Mouse (Mus musculus): ENCODE data around the gene Sdha.

Gene Sdha

DNA sequence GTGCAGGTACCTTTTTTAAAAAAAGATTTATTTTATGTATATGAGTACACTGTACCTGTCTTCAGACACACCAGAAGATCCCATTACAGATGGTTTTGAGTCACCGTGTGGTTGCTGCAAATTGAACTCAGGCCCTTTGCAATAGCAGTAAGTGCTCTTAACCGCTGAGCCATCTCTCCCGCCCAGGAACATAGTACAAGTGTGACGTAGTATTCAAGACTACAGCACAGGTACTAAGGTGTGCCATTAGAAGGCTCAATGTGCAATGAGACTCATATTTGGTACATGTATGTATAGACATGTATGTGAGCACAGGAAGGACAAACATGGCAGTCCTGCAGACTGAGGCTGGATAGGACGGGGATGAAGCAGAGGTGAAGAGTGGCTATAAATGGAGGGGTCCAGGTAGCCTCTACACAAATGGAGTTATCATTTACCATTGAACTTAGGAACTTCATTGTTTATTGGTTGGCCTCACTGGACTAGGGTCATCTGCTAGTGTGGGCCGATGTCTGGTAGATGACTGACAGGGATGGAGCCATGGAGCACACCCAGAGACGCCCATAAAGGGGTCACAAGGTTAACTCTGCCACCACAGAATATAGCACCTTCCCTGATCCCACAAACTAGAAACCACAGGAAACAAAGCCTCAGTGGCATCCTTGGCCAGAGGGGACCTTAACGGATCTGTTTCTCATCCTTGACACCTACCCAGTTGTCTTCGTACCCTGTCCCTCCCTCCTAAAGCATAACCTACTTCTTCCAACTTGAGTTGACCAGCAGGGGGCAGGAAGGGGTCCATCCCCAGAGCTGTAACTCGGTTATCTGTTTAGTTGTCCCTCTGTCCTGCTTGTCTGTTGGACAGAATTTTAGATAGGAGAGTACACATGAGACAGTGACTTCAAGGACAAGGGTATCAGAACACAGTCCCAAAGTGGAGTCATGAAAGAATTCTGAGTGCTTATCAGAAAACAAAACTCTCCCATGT, 47.7 kb downstream of the Sdha start:
- in situ Hi-C loops (cut with MseI, MboI), result no loop called here

DNA sequence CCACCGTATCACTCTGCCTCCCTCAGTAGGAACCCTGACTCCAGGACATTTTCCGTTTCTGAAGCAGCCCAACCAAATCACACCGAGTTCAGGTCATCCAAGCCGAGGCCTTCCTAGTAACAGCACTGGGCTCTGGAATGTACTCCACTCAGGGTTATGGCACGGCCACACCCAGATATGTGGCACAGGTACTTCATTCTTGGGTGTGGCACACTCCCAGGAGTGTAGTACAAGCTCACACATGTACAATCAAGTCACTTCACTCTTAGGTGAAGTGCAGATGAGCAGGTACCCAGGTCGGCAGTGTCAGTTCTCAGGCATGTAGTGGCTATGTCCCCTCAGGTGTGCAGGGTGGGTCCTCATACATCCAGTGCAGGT, 48.5 kb downstream of the Sdha start:
- in situ Hi-C loops (cut with MseI, MboI), result no loop called here

DNA sequence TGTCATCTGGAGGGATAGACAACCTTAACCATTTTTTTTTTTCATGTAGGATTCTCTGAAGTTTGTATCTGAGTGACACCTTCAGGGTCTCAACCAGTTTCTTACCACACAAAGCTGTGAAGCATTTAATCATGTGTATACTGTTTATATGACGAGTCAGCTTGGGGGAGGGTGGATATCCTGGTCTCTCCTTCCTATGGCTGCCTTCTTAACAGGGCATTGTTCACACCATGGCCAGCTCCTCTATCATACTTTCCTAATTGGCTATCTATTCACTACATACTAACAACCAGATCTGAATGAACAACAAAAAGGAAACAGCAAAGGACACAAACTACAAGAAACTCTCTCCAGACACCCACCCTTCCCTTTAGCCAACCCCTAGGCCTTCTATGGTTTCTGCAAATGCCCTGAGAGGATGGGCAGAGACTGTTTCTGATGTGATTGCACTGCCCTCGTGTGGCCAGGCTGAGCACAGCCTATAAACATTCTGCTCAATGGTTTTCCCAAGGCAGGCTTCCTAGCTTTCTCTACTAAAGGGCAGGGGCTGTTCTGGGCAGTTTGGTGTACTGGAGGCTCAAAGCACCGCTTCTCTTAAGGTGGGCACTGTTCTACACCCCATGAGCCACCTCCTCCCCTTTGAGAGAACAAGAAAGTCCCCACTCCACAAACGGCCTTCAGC, 49.0 kb downstream of the Sdha start:
- in situ Hi-C loops (cut with MseI, MboI), result no loop called here

DNA sequence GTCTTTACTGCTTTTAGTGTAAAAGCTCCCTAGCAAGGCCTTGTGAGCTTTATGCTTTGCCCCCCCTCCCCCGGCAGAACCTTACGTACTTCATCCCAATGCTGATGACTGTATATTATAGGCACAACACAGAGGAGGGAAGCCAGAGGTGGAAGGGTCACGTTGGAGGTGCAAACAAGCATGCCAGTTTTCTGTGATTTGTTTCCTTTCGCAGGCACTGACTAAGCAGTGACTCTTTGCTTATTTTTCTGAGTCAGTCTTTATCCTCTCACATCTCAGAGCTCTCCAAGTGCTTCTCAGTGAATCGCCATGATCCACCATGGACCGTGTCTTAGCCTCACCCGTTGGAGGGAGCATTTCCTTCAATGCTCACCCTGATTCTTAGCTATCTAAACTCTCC, 53.7 kb downstream of the Sdha start:
- in situ Hi-C loops (cut with MseI, MboI), result no loop called here

DNA sequence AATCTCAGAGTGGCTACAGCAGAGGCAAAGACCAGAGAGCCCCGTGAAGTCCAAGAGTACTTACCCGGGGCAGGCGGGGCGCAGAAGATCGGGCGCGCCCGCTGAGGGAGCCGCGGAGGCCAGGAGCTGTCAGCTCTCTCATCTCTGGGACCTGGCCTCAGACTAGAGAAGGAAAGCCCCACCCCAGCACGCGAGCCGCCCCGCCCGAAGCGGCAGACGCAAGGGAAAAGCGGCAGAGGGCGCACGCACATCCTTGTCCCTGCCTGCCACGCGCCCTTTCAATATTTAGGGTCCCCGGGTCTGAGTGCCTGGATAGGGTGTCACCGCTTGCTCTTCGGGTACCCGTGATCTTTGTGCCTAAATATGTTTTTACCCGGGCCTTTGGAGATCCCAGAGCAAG, 57.9 kb downstream of the Sdha start, which contains the start of gene Ahrr:
Gene Ahrr (minus strand): TSS at position 165 of the 400 bp plus-strand sequence.
- in situ Hi-C loops (cut with MseI, MboI), result no loop called here

DNA sequence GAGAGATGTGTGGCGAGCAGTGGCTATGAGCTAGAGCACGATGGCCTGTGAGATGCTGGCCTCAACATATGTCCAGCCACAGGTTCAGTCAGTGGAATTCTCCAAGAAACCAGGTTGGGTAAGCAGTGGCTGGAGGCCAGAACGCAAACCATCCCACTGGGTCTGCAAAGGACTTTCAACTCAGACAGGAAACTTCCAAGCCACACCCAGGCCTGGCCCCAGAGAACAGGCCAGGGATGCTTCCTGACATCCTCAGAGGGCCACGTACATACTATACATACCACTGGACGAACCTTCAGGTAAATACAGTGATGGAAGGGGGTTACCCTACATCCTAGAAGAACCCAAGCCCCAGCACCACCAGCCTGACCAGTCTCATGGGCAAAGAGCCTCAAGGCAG, 60.4 kb downstream of the Sdha start:
- in situ Hi-C loops (cut with MseI, MboI), result no loop called here

DNA sequence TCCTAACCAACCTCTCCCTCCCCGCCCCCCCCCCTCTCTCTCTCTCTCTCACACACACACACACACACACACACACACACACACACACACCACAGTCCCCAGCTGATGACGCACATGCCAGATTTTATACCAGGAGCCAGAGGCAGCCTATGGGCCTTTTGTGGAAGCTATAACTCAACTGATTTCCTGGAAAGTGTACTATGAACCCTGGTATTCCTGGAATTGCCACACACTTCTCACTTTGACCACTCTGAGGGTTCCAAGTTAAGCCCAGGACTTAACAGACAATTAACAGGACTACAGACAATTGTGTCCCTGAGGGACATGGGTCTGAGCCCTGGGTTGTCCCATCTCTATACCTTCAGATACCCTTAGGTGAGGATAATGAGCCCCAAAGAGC, 67.8 kb downstream of the Sdha start:
- in situ Hi-C loops (cut with MseI, MboI), result no loop called here

DNA sequence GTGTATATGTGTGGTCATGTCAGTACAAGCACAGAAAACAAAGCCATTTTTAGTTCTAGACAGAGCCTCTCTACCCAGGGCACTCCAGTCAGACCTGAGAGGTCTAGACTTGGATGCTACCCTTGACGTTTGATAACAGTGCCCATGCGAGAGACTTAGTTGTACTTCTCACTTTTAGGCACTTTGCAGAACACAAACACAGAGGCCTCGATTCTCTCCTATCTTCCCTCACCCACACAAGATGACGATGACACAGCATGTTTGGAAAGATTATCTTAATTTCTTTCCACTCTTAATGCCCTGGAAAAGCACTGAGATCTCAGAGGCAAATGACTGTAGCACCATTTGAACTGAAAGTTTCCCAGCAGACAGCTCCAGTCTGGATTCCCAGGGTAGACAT, 74.4 kb downstream of the Sdha start:
- in situ Hi-C loops (cut with MseI, MboI), result no loop called here

All from mouse trophoblast stem cell (cell line).